Mouse (Mus musculus): ENCODE data around the gene Gimap7. TPM values are rescaled to one million over a fixed set of nuclear protein-coding genes. Genes with fewer than 3 reads are reported as not detected.
A peak's percentile ranks its signal among the peaks of the same experiment; 100 is the strongest.

The Gimap7 gene
- polyA plus RNA-seq, 1 experiment from 2014 or later, result not detected

- WGBS, result 94% methylated on average over 10 of the region's 10 CpGs
- H3K9me3 ChIP-seq (ENCODE audit: control insufficient read depth, low read depth, low read length), result no peaks in the 10 kb centered on the region
- H3K4me3 ChIP-seq (ENCODE audit: low read depth, low read length), result no peak overlapping the region
- no peak for ATAC-seq (ENCODE audit: insufficient number of reproducible peaks, insufficient read depth, low FRiP score, low read depth)
- H3K4me2 ChIP-seq (replicated peaks; ENCODE audit: low read depth, low read length), result no peak overlapping the region
- H3K36me3 ChIP-seq (ENCODE audit: control insufficient read depth, insufficient read depth, low read length), result no peaks in the 10 kb centered on the region
- H3K9ac ChIP-seq (replicated peaks; ENCODE audit: low read depth, low read length), result no peak overlapping the region
- H3K27me3 ChIP-seq (ENCODE audit: control insufficient read depth, insufficient read depth, low read length), result no peaks in the 10 kb centered on the region
- no peak overlapping the region for H3K27ac ChIP-seq (ENCODE audit: low read length)
- H3K4me1 ChIP-seq (ENCODE audit: control insufficient read depth, insufficient read depth, low read length), result no peaks in the 10 kb centered on the region
Observed at GRCm38 (mm10) chr6:48764496-48764895, 46.1 kb downstream of the Gimap7 start.

- Histone ChIP-seq H3K4me1 (ENCODE audit: control insufficient read depth, insufficient read depth, low read length) (no peaks in the 10 kb centered on the region), H3K36me3 (ENCODE audit: control insufficient read depth, insufficient read depth, low read length) (no peaks in the 10 kb centered on the region), H3K9me3 (ENCODE audit: control insufficient read depth, low read depth, low read length) (no peaks in the 10 kb centered on the region), H3K9ac (replicated peaks; ENCODE audit: low read depth, low read length) (no peak overlapping the region), H3K4me3 (ENCODE audit: low read depth, low read length) (no peak overlapping the region), H3K27me3 (ENCODE audit: control insufficient read depth, insufficient read depth, low read length) (no peaks in the 10 kb centered on the region), H3K27ac (ENCODE audit: low read length) (no peak overlapping the region), H3K4me2 (replicated peaks; ENCODE audit: low read depth, low read length) (no peak overlapping the region)
- 68% methylated on average over 9 of the region's 9 CpGs for WGBS
- no peak for ATAC-seq (ENCODE audit: insufficient number of reproducible peaks, insufficient read depth, low FRiP score, low read depth)
Observed at GRCm38 (mm10) chr6:48768178-48768869, 49.9 kb downstream of the Gimap7 start.

GRCm38 (mm10) chr6:48768933-48769332, 50.5 kb downstream of the Gimap7 start:
- Histone ChIP-seq H3K4me2 (replicated peaks; ENCODE audit: low read depth, low read length) (no peak overlapping the region), H3K4me3 (ENCODE audit: low read depth, low read length) (no peak overlapping the region), H3K4me1 (ENCODE audit: control insufficient read depth, insufficient read depth, low read length) (no peaks in the 10 kb centered on the region), H3K27ac (ENCODE audit: low read length) (no peak overlapping the region), H3K9ac (replicated peaks; ENCODE audit: low read depth, low read length) (no peak overlapping the region), H3K36me3 (ENCODE audit: control insufficient read depth, insufficient read depth, low read length) (no peaks in the 10 kb centered on the region), H3K9me3 (ENCODE audit: control insufficient read depth, low read depth, low read length) (no peaks in the 10 kb centered on the region), H3K27me3 (ENCODE audit: control insufficient read depth, insufficient read depth, low read length) (no peaks in the 10 kb centered on the region)
- WGBS, result 87% methylated on average over 3 of the region's 3 CpGs
- ATAC-seq (ENCODE audit: insufficient number of reproducible peaks, insufficient read depth, low FRiP score, low read depth), result no peak

GRCm38 (mm10) chr6:48770696-48771095, 52.3 kb downstream of the Gimap7 start, which contains the start of gene Gimap3:
TSS of gene Gimap3 (minus strand) at chr6:48770851.
- Histone ChIP-seq H3K4me3 (ENCODE audit: low read depth, low read length) (no peak within 1 kb of the TSS), H3K27me3 (ENCODE audit: control insufficient read depth, insufficient read depth, low read length) (no peaks in the 10 kb centered on the region), H3K9me3 (ENCODE audit: control insufficient read depth, low read depth, low read length) (no peaks in the 10 kb centered on the region), H3K4me2 (replicated peaks; ENCODE audit: low read depth, low read length) (no peak within 1 kb of the TSS), H3K27ac (ENCODE audit: low read length) (no peak within 1 kb of the TSS), H3K9ac (replicated peaks; ENCODE audit: low read depth, low read length) (no peak within 1 kb of the TSS), H3K36me3 (ENCODE audit: control insufficient read depth, insufficient read depth, low read length) (no peaks in the 10 kb centered on the region), H3K4me1 (ENCODE audit: control insufficient read depth, insufficient read depth, low read length) (no peaks in the 10 kb centered on the region)
- no peak for ATAC-seq (ENCODE audit: insufficient number of reproducible peaks, insufficient read depth, low FRiP score, low read depth)
- 83% methylated on average over 3 of the region's 3 CpGs for WGBS

- Histone ChIP-seq H3K36me3 (ENCODE audit: control insufficient read depth, insufficient read depth, low read length) (no peaks in the 10 kb centered on the region), H3K9ac (replicated peaks; ENCODE audit: low read depth, low read length) (no peak overlapping the region), H3K27ac (ENCODE audit: low read length) (no peak overlapping the region), H3K4me2 (replicated peaks; ENCODE audit: low read depth, low read length) (no peak overlapping the region), H3K4me3 (ENCODE audit: low read depth, low read length) (no peak overlapping the region), H3K4me1 (ENCODE audit: control insufficient read depth, insufficient read depth, low read length) (no peaks in the 10 kb centered on the region), H3K27me3 (ENCODE audit: control insufficient read depth, insufficient read depth, low read length) (no peaks in the 10 kb centered on the region), H3K9me3 (ENCODE audit: control insufficient read depth, low read depth, low read length) (no peaks in the 10 kb centered on the region)
- ATAC-seq (ENCODE audit: insufficient number of reproducible peaks, insufficient read depth, low FRiP score, low read depth), result 0 out of 2 replicates have a peak, but pooled peaks have one; percentile 42
- 9% methylated on average over 8 of the region's 8 CpGs for WGBS
Observed at GRCm38 (mm10) chr6:48772030-48772429, 53.6 kb downstream of the Gimap7 start.

Other genes with a start within 250 kb of the Gimap7 start
- gene Atp6v0e2, start 181.0 kb upstream of the Gimap7 start, polyA plus RNA-seq (2014; fragmentation: Nextera tagmentation; extraction: Ambion mirVana), result 25.7 and 27.5 TPM in 2 replicates
- 4.6 and 7.7 TPM in 2 replicates for gene Lrrc61, start 163.8 kb upstream of the Gimap7 start, polyA plus RNA-seq (2014; fragmentation: Nextera tagmentation; extraction: Ambion mirVana)
- 88.6 and 91.1 TPM in 2 replicates for gene Rarres2, start 145.8 kb upstream of the Gimap7 start, polyA plus RNA-seq (2014; fragmentation: Nextera tagmentation; extraction: Ambion mirVana)
- gene Gm45021, start 129.0 kb upstream of the Gimap7 start, polyA plus RNA-seq (2014; fragmentation: Nextera tagmentation; extraction: Ambion mirVana), result not detected in 2 replicates
- 27.1 and 27.5 TPM in 2 replicates for gene Repin1, start 124.7 kb upstream of the Gimap7 start, polyA plus RNA-seq (2014; fragmentation: Nextera tagmentation; extraction: Ambion mirVana)
- gene Gm44965, start 124.7 kb upstream of the Gimap7 start, polyA plus RNA-seq (2014; fragmentation: Nextera tagmentation; extraction: Ambion mirVana), result not detected in 2 replicates
- 6.9 and 7.0 TPM in 2 replicates for gene Zfp775, start 116.6 kb upstream of the Gimap7 start, polyA plus RNA-seq (2014; fragmentation: Nextera tagmentation; extraction: Ambion mirVana)
- gene AI854703, start 91.9 kb upstream of the Gimap7 start, polyA plus RNA-seq (2014; fragmentation: Nextera tagmentation; extraction: Ambion mirVana), result 0.94 and 1.1 TPM in 2 replicates
- 0.43 and 0.56 TPM in 2 replicates for gene Gimap8, start 71.4 kb upstream of the Gimap7 start, polyA plus RNA-seq (2014; fragmentation: Nextera tagmentation; extraction: Ambion mirVana)
- 6.7 and 8.6 TPM in 2 replicates for gene Gimap9, start 42.5 kb upstream of the Gimap7 start, polyA plus RNA-seq (2014; fragmentation: Nextera tagmentation; extraction: Ambion mirVana)
- 17.4 and 17.5 TPM in 2 replicates for gene Gimap4, start 34.1 kb upstream of the Gimap7 start, polyA plus RNA-seq (2014; fragmentation: Nextera tagmentation; extraction: Ambion mirVana)
- 20.4 and 21.6 TPM in 2 replicates for gene Gimap6, start 10.4 kb upstream of the Gimap7 start, polyA plus RNA-seq (2014; fragmentation: Nextera tagmentation; extraction: Ambion mirVana)
- 1.9 and 3.8 TPM in 2 replicates for gene Gm28053, start within 50 bp of the Gimap7 start, polyA plus RNA-seq (2014; fragmentation: Nextera tagmentation; extraction: Ambion mirVana)
- 14.4 and 16.2 TPM in 2 replicates for gene Gimap1, start 20.4 kb downstream of the Gimap7 start, polyA plus RNA-seq (2014; fragmentation: Nextera tagmentation; extraction: Ambion mirVana)
- 5.5 and 8.2 TPM in 2 replicates for gene Gimap5, start 27.6 kb downstream of the Gimap7 start, polyA plus RNA-seq (2014; fragmentation: Nextera tagmentation; extraction: Ambion mirVana)
- gene Gimap3, start 52.2 kb downstream of the Gimap7 start, polyA plus RNA-seq (2014; fragmentation: Nextera tagmentation; extraction: Ambion mirVana), result not detected in 2 replicates
- 179 and 184 TPM in 2 replicates for gene Tmem176a, start 122.3 kb downstream of the Gimap7 start, polyA plus RNA-seq (2014; fragmentation: Nextera tagmentation; extraction: Ambion mirVana)
- 324 and 329 TPM in 2 replicates for gene Tmem176b, start 122.9 kb downstream of the Gimap7 start, polyA plus RNA-seq (2014; fragmentation: Nextera tagmentation; extraction: Ambion mirVana)
- 0.18 TPM in 1 of 2 replicates, not detected in the other for gene Aoc1, start 154.3 kb downstream of the Gimap7 start, polyA plus RNA-seq (2014; fragmentation: Nextera tagmentation; extraction: Ambion mirVana)
- not detected in 2 replicates for gene 1600015I10Rik, start 211.3 kb downstream of the Gimap7 start, polyA plus RNA-seq (2014; fragmentation: Nextera tagmentation; extraction: Ambion mirVana)

Measured in stomach, embryonic 14.5 days (tissue).